Mouse (Mus musculus) heart, embryonic 14.5 days (tissue): ENCODE measurements around the gene Prkcb. TPM values are rescaled to one million over a fixed set of nuclear protein-coding genes. Genes with fewer than 3 reads are reported as not detected.

Experiments used
- ATAC-seq: fragments of 200-750 bp; cut with Nextera tagmentation; 2 replicates; pipeline ENCODE4 v1.8.0; 2017; ENCODE audit warnings: low read depth, moderate TSS enrichment; ENCODE audit not compliant: insufficient number of reproducible peaks, insufficient read depth, low FRiP score
- H3K27ac ChIP-seq, 2 experiments: fragments of 200-500 bp in 1 of 2; fragments of 300-500 bp in 1 of 2; sonication (generic) in 1 of 2; replicated peaks in 1 of 2; 2 replicates each; pipeline ENCODE4 v1.5.1; 2012 to 2014; ENCODE audit warnings: low read depth in 2 of 2, low read length in 2 of 2, control low read depth in 1 of 2, mild to moderate bottlenecking in 1 of 2, mixed read lengths in 1 of 2; ENCODE audit not compliant: control insufficient read depth in 1 of 2, insufficient read depth in 1 of 2
- H3K27me3 ChIP-seq: fragments of 300-500 bp; sonication (generic); 2 replicates; pipeline ENCODE4 v1.6.1; 2014; ENCODE audit warnings: mild to moderate bottlenecking, low read length, control low read depth; ENCODE audit not compliant: control insufficient read depth, insufficient read depth
- H3K36me3 ChIP-seq: fragments of 300-500 bp; sonication (generic); 2 replicates; pipeline ENCODE4 v1.6.1; 2014; ENCODE audit warnings: mild to moderate bottlenecking, control low read depth, low read length, mixed read lengths; ENCODE audit not compliant: control insufficient read depth, insufficient read depth
- H3K4me1 ChIP-seq, 2 experiments: fragments of 200-500 bp in 1 of 2; fragments of 300-500 bp in 1 of 2; sonication (generic) in 1 of 2; 2 replicates each; pipeline ENCODE4 v1.6.1; 2012 to 2014; ENCODE audit warnings: low read length in 2 of 2, control low read depth in 1 of 2, mixed read lengths in 1 of 2; ENCODE audit not compliant: control insufficient read depth in 2 of 2, insufficient read depth in 2 of 2
- H3K4me2 ChIP-seq: fragments of 300-500 bp; sonication (generic); 2 replicates; pipeline ENCODE4 v1.6.1; 2014; ENCODE audit warnings: mild to moderate bottlenecking, low read length
- H3K4me3 ChIP-seq, 2 experiments: fragments of 200-500 bp in 1 of 2; fragments of 300-500 bp in 1 of 2; sonication (generic) in 1 of 2; 2 replicates each; pipeline ENCODE4 v1.5.1; 2012 to 2014; ENCODE audit warnings: low read length in 2 of 2, mild to moderate bottlenecking in 2 of 2, control low read depth in 1 of 2, low read depth in 1 of 2, moderate library complexity in 1 of 2; ENCODE audit not compliant: control insufficient read depth in 1 of 2, insufficient read depth in 1 of 2
- H3K9ac ChIP-seq: fragments of 300-500 bp; sonication (generic); 2 replicates; pipeline ENCODE4 v1.6.1; 2014; ENCODE audit warnings: mild to moderate bottlenecking, low read length
- H3K9me3 ChIP-seq: fragments of 300-500 bp; sonication (generic); 2 replicates; pipeline ENCODE4 v1.6.1; 2016; ENCODE audit warnings: low read length, control low read depth; ENCODE audit not compliant: control insufficient read depth
- WGBS: fragments of 180-500 bp; shearing (Covaris S2); extraction: QIAGEN DNeasy Blood & Tissue Kit; methylation state at CpG from one replicate; pipeline ENCODE4 v1.1.7; 2014; 5-methylcytosine and 5-hydroxymethylcytosine counted together
- polyA plus RNA-seq: library from polyadenylated mRNA; unstranded; fragments of >200 nt; fragmentation: Nextera tagmentation; extraction: Ambion mirVana; gene quantifications from 2 replicates; pipeline ENCODE4 v1.2.1, GENCODE M21; 2014

Prkcb gene
- polyA plus RNA-seq, 1 experiment from 2014 or later = 6.7 TPM

- H3K36me3 ChIP-seq = no peaks in the 10 kb centered on the region
- H3K9me3 ChIP-seq = peaks cover 9% of the 10 kb centered on the region; the same call in 1 of the 2 replicates
- no peak for ATAC-seq
- no peak overlapping the region for H3K4me2 ChIP-seq
- 64% methylated on average over 7 of the region's 7 CpGs for WGBS
- H3K27me3 ChIP-seq = no peaks in the 10 kb centered on the region; the same call in 1 of the 2 replicates
- no peaks in the 10 kb centered on the region for H3K4me1 ChIP-seq
- H3K9ac ChIP-seq = no peak overlapping the region
- no peak overlapping the region for H3K27ac ChIP-seq
- no peak overlapping the region for H3K4me3 ChIP-seq
Measured at GRCm38 (mm10) chr7:122477118-122477517, 188.6 kb downstream of the Prkcb start.

GRCm38 (mm10) chr7:122477566-122478564 lies 189.3 kb downstream of the Prkcb start:
- ATAC-seq = no peak
- H3K4me3 ChIP-seq = no peak overlapping the region
- H3K27ac ChIP-seq = no peak overlapping the region
- H3K4me2 ChIP-seq = no peak overlapping the region
- no peaks in the 10 kb centered on the region; the same call in 1 of the 2 replicates for H3K27me3 ChIP-seq
- no peaks in the 10 kb centered on the region for H3K4me1 ChIP-seq
- WGBS = 22% methylated on average over 21 of the region's 21 CpGs
- H3K36me3 ChIP-seq = no peaks in the 10 kb centered on the region
- no peak overlapping the region for H3K9ac ChIP-seq
- H3K9me3 ChIP-seq = peaks cover 9% of the 10 kb centered on the region; the same call in 1 of the 2 replicates

- WGBS = 73% methylated on average over 8 of the region's 8 CpGs
- Histone ChIP-seq H3K4me2 (no peak overlapping the region), H3K27ac (no peak overlapping the region), H3K27me3 (no peaks in the 10 kb centered on the region), H3K36me3 (no peaks in the 10 kb centered on the region), H3K9ac (no peak overlapping the region), H3K4me1 (no peaks in the 10 kb centered on the region), H3K9me3 (no peaks in the 10 kb centered on the region), H3K4me3 (no peak overlapping the region)
- no peak for ATAC-seq
Measured at GRCm38 (mm10) chr7:122483949-122484348, 195.4 kb downstream of the Prkcb start.

GRCm38 (mm10) chr7:122487929-122488571 lies 199.5 kb downstream of the Prkcb start:
- no peak overlapping the region for H3K9ac ChIP-seq
- no peak overlapping the region for H3K4me3 ChIP-seq
- H3K9me3 ChIP-seq = no peaks in the 10 kb centered on the region
- H3K4me2 ChIP-seq = no peak overlapping the region
- H3K36me3 ChIP-seq = no peaks in the 10 kb centered on the region
- ATAC-seq = no peak
- H3K4me1 ChIP-seq = no peaks in the 10 kb centered on the region; a peak in 1 of 4 replicates
- no peak overlapping the region for H3K27ac ChIP-seq
- WGBS = 69% methylated on average over 11 of the region's 11 CpGs
- no peaks in the 10 kb centered on the region for H3K27me3 ChIP-seq

GRCm38 (mm10) chr7:122492041-122492440 lies 203.5 kb downstream of the Prkcb start:
- H3K9me3 ChIP-seq = peaks cover 3% of the 10 kb centered on the region; the same call in 1 of the 2 replicates
- H3K4me1 ChIP-seq = no peaks in the 10 kb centered on the region; a peak in 1 of 4 replicates
- H3K36me3 ChIP-seq = no peaks in the 10 kb centered on the region
- H3K27me3 ChIP-seq = no peaks in the 10 kb centered on the region
- WGBS = 66% methylated on average over 8 of the region's 8 CpGs
- H3K9ac ChIP-seq = no peak overlapping the region
- no peak overlapping the region for H3K4me3 ChIP-seq
- no peak overlapping the region for H3K4me2 ChIP-seq
- no peak overlapping the region for H3K27ac ChIP-seq
- ATAC-seq = no peak

- Histone ChIP-seq H3K4me3 (no peak overlapping the region), H3K4me1 (no peaks in the 10 kb centered on the region; a peak in 1 of 4 replicates), H3K9ac (no peak overlapping the region), H3K4me2 (no peak overlapping the region), H3K36me3 (no peaks in the 10 kb centered on the region), H3K27ac (no peak overlapping the region), H3K9me3 (peaks cover 3% of the 10 kb centered on the region; the same call in 1 of the 2 replicates), H3K27me3 (no peaks in the 10 kb centered on the region)
- no peak for ATAC-seq
- WGBS = 80% methylated on average over 9 of the region's 9 CpGs
Measured at GRCm38 (mm10) chr7:122492936-122493335, 204.4 kb downstream of the Prkcb start.

GRCm38 (mm10) chr7:122494088-122494487 lies 205.5 kb downstream of the Prkcb start:
- H3K4me2 ChIP-seq = no peak overlapping the region
- WGBS = 14% methylated on average over 3 of the region's 3 CpGs
- no peaks in the 10 kb centered on the region; a peak in 1 of 4 replicates for H3K4me1 ChIP-seq
- H3K4me3 ChIP-seq = no peak overlapping the region
- no peaks in the 10 kb centered on the region for H3K36me3 ChIP-seq
- H3K9me3 ChIP-seq = peaks cover 3% of the 10 kb centered on the region; the same call in 1 of the 2 replicates
- no peaks in the 10 kb centered on the region for H3K27me3 ChIP-seq
- no peak overlapping the region for H3K9ac ChIP-seq
- no peak for ATAC-seq
- no peak overlapping the region for H3K27ac ChIP-seq
